Mouse (Mus musculus) myocyte (in vitro differentiated cells): ENCODE data around the gene Tll2. TPM values are rescaled to one million over a fixed set of nuclear protein-coding genes. Genes with fewer than 3 reads are reported as not detected.
A peak's percentile ranks its signal among the peaks of the same experiment; 100 is the strongest.

Experiments used
- H3K27me3 ChIP-seq: one replicate; pipeline ENCODE4 v1.6.1; 2011; ENCODE audit not compliant: control insufficient read depth, insufficient read depth, insufficient read length
- H3K36me3 ChIP-seq: one replicate; pipeline ENCODE4 v1.6.1; 2011; ENCODE audit not compliant: control insufficient read depth, insufficient read depth
- H3K4me2 ChIP-seq: one replicate; pipeline ENCODE4 v1.6.1; 2011; ENCODE audit warnings: low read depth, control low read depth
- H3K4me3 ChIP-seq: one replicate; pipeline ENCODE4 v1.5.1; 2011; ENCODE audit warnings: mild to moderate bottlenecking, control low read depth, moderate library complexity
- H3K79me2 ChIP-seq: one replicate; pipeline ENCODE4 v1.6.1; 2011; ENCODE audit not compliant: control insufficient read depth, insufficient read depth
- H3ac ChIP-seq: one replicate; pipeline ENCODE4 v1.6.1; 2011; ENCODE audit not compliant: control insufficient read depth, insufficient read length
- CEBPB ChIP-seq: IDR thresholded peaks from 2 replicates; pipeline ENCODE4 v1.6.1; 2011; ENCODE audit warnings: mild to moderate bottlenecking, moderate library complexity; ENCODE audit not compliant: poor library complexity, insufficient read depth, severe bottlenecking
- E2F4 ChIP-seq: IDR thresholded peaks from one replicate; pipeline ENCODE4 v1.6.1; 2011; ENCODE audit warnings: mild to moderate bottlenecking, control low read depth, moderate library complexity; ENCODE audit not compliant: insufficient read depth
- MAX ChIP-seq: IDR thresholded peaks from one replicate; pipeline ENCODE4 v1.6.1; 2011; ENCODE audit warnings: low read depth, mild to moderate bottlenecking, control low read depth
- MYOD1 ChIP-seq, 3 experiments: IDR thresholded peaks; one replicate each; pipeline ENCODE4 v1.6.1; 2011; ENCODE audit warnings: control low read depth in 2 of 3, low read depth in 2 of 3, mild to moderate bottlenecking in 2 of 3, moderate library complexity in 1 of 3; ENCODE audit not compliant: insufficient read length in 2 of 3, control insufficient read depth in 1 of 3
- MYOG ChIP-seq, 3 experiments: IDR thresholded peaks; one replicate each; pipeline ENCODE4 v1.6.1; 2011; ENCODE audit warnings: control low read depth in 2 of 3, low read depth in 2 of 3, mild to moderate bottlenecking in 2 of 3; ENCODE audit not compliant: insufficient read length in 2 of 3, control insufficient read depth in 1 of 3, insufficient read depth in 1 of 3
- POLR2A ChIP-seq: IDR thresholded peaks from one replicate; pipeline ENCODE4 v1.6.1; 2011; ENCODE audit warnings: low read depth, mild to moderate bottlenecking, control low read depth, moderate library complexity; ENCODE audit not compliant: insufficient read length
- POLR2AphosphoS2 ChIP-seq: IDR thresholded peaks from one replicate; pipeline ENCODE4 v1.6.1; 2011; ENCODE audit warnings: low read depth, control low read depth; ENCODE audit not compliant: insufficient read length
- REST ChIP-seq: IDR thresholded peaks from one replicate; pipeline ENCODE4 v1.6.1; 2011; ENCODE audit warnings: mild to moderate bottlenecking, control low read depth, moderate library complexity; ENCODE audit not compliant: insufficient read depth, insufficient read length
- SRF ChIP-seq: IDR thresholded peaks from one replicate; pipeline ENCODE4 v1.6.1; 2011; ENCODE audit warnings: low read depth; ENCODE audit not compliant: control insufficient read depth, insufficient read length
- TCF12 ChIP-seq: IDR thresholded peaks from one replicate; pipeline ENCODE4 v1.6.1; 2011; ENCODE audit warnings: mild to moderate bottlenecking, control low read depth; ENCODE audit not compliant: poor library complexity, insufficient read depth, severe bottlenecking
- TCF3 ChIP-seq: IDR thresholded peaks from one replicate; pipeline ENCODE4 v1.6.1; 2011; ENCODE audit warnings: low read depth, control low read depth; ENCODE audit not compliant: insufficient read length
- USF1 ChIP-seq: IDR thresholded peaks from one replicate; pipeline ENCODE4 v1.6.1; 2011; ENCODE audit warnings: low read depth, mild to moderate bottlenecking, control low read depth, moderate library complexity
- polyA plus RNA-seq: library from polyadenylated mRNA; unstranded; fragments of >200 nt; fragmentation: generic; extraction: Trizol; gene quantifications from one replicate; pipeline ENCODE4 v1.2.1, GENCODE M21; 2012; ENCODE audit warnings: missing spikeins

Tll2 gene
- polyA plus RNA-seq, 1 experiment: not detected

- H3K4me2 ChIP-seq: no peak overlapping the region
- peaks cover 5% of the 10 kb centered on the region for H3K36me3 ChIP-seq
- H3ac ChIP-seq: no peak overlapping the region
- H3K79me2 ChIP-seq: no peaks in the 10 kb centered on the region
- no peak overlapping the region for H3K4me3 ChIP-seq
- TF ChIP-seq TCF3 (no peak), POLR2A (no peak), MYOD1 (IDR thresholded peaks at IDR 0.05; ENCODE audit: control insufficient read depth in 1 of 3, insufficient read length in 2 of 3, low read depth in 2 of 3) (no peak), MYOG (IDR thresholded peaks at IDR 0.05; ENCODE audit: control insufficient read depth in 1 of 3, insufficient read depth in 1 of 3, insufficient read length in 2 of 3, low read depth in 2 of 3) (no peak), CEBPB (no peak), MAX (no peak), SRF (no peak), POLR2AphosphoS2 (no peak), TCF12 (no peak), REST (no peak), USF1 (no peak), E2F4 (no peak)
- H3K27me3 ChIP-seq: peaks cover 21% of the 10 kb centered on the region
Measured at GRCm38 (mm10) chr19:41206041-41206810, 409 bp downstream of the Tll2 start.

- H3K4me3 ChIP-seq: no peak overlapping the region
- no peak overlapping the region for H3ac ChIP-seq
- H3K27me3 ChIP-seq: peaks cover 27% of the 10 kb centered on the region
- H3K36me3 ChIP-seq: no peaks in the 10 kb centered on the region
- H3K4me2 ChIP-seq: no peak overlapping the region
- TF ChIP-seq SRF (no peak), CEBPB (no peak), REST (no peak), TCF12 (no peak), MAX (no peak), MYOG (IDR thresholded peaks at IDR 0.05; ENCODE audit: control insufficient read depth in 1 of 3, insufficient read depth in 1 of 3, insufficient read length in 2 of 3, low read depth in 2 of 3) (no peak), POLR2A (no peak), E2F4 (no peak), TCF3 (no peak), POLR2AphosphoS2 (no peak), MYOD1 (IDR thresholded peaks at IDR 0.05; ENCODE audit: control insufficient read depth in 1 of 3, insufficient read length in 2 of 3, low read depth in 2 of 3) (no peak)
- H3K79me2 ChIP-seq: no peaks in the 10 kb centered on the region
Measured at GRCm38 (mm10) chr19:41204159-41205081, 2.2 kb downstream of the Tll2 start.

GRCm38 (mm10) chr19:41197606-41198005 lies 9.0 kb downstream of the Tll2 start:
- Histone ChIP-seq H3K4me3 (no peak overlapping the region), H3K36me3 (no peaks in the 10 kb centered on the region), H3K79me2 (no peaks in the 10 kb centered on the region), H3K4me2 (no peak overlapping the region), H3ac (no peak overlapping the region), H3K27me3 (peaks cover 56% of the 10 kb centered on the region)
- TF ChIP-seq MYOD1 (IDR thresholded peaks at IDR 0.05; ENCODE audit: control insufficient read depth in 1 of 3, insufficient read length in 2 of 3, low read depth in 2 of 3) (no peak), MAX (no peak), USF1 (no peak), REST (no peak), POLR2A (no peak), TCF3 (no peak), E2F4 (no peak), MYOG (IDR thresholded peaks at IDR 0.05; ENCODE audit: control insufficient read depth in 1 of 3, insufficient read depth in 1 of 3, insufficient read length in 2 of 3, low read depth in 2 of 3) (no peak), TCF12 (no peak), POLR2AphosphoS2 (no peak), SRF (no peak), CEBPB (no peak)

DNA sequence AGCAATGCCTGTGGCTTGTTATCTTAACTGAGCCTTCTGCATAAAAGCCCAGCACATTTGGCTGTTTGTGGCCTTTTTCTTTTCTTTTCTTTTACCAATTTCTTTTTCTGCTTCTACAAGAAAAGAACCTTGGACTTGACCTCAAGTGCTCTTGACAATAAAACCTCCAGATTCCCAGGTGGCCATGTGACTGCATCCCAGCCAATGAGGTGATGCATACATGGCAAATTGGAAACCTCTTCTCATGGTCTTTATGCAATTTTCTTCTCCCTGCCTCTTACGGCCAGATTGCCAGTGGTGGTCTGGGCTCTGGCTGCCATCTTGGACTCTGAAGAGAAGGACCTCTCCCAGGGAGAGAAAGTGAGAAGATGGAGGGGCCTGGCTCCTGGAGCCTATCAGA lies 13.3 kb downstream of the Tll2 start:
- Histone ChIP-seq H3K36me3 (no peaks in the 10 kb centered on the region), H3K4me3 (no peak overlapping the region), H3ac (no peak overlapping the region), H3K4me2 (no peak overlapping the region), H3K79me2 (no peaks in the 10 kb centered on the region), H3K27me3 (peaks cover 51% of the 10 kb centered on the region)
- no peak for TF ChIP-seq MYOG (IDR thresholded peaks at IDR 0.05; ENCODE audit: control insufficient read depth in 1 of 3, insufficient read depth in 1 of 3, insufficient read length in 2 of 3, low read depth in 2 of 3)
- peak; percentile 62 for TF ChIP-seq USF1
